Mouse (Mus musculus): ENCODE measurements around the gene Gast. TPM values are rescaled to one million over a fixed set of nuclear protein-coding genes. Genes with fewer than 3 reads are reported as not detected.

The Gast gene
- not detected in 2 replicates for polyA plus RNA-seq (2012; rRNA removed)
- not detected in 2 replicates for polyA plus RNA-seq (2014; fragmentation: Nextera tagmentation; extraction: Ambion mirVana)

- Histone ChIP-seq H3K4me1 (replicated peaks; ENCODE audit: control insufficient read depth in 2 of 2, insufficient read depth in 2 of 2, low read length in 1 of 2) (no peaks in the 10 kb centered on the region), H3K4me3 (ENCODE audit: insufficient read depth in 1 of 2, low read depth in 2 of 2, low read length in 2 of 2) (no peak within 1 kb of the TSS), H3K4me2 (ENCODE audit: low read depth) (no peak within 1 kb of the TSS), H3K36me3 (replicated peaks; ENCODE audit: control insufficient read depth, insufficient read depth, low read depth) (no peaks in the 10 kb centered on the region), H3K27me3 (ENCODE audit: control insufficient read depth, insufficient read depth, low read length) (no peaks in the 10 kb centered on the region), H3K9ac (replicated peaks) (no peak within 1 kb of the TSS), H3K9me3 (ENCODE audit: control insufficient read depth, low read length) (no peaks in the 10 kb centered on the region), H3K27ac (no peak within 1 kb of the TSS)
- no peak for ATAC-seq (ENCODE audit: insufficient read depth)
- TF ChIP-seq CTCF (IDR thresholded peaks at IDR 0.05; ENCODE audit: low read depth) (no peak), EP300 (IDR thresholded peaks at IDR 0.05; ENCODE audit: low read depth) (no peak)
- 59% methylated on average over 6 of the region's 6 CpGs for whole genome bisulfite sequencing (ENCODE audit: insufficient replicate concordance)
- no peak for DNase-seq (ENCODE audit: low read depth in 3 of 3, low spot score in 3 of 3)
These were observed at the start of gene Gast for GRCm38 (mm10) chr11:100333944-100334457. Gene Gast (plus strand): TSS chr11:100334407.

GRCm38 (mm10) chr11:100284988-100285387, 49.2 kb upstream of the Gast start:
- H3K9ac ChIP-seq (replicated peaks), result no peak overlapping the region
- ATAC-seq (ENCODE audit: insufficient read depth), result no peak
- no peaks in the 10 kb centered on the region for H3K4me1 ChIP-seq (replicated peaks; ENCODE audit: control insufficient read depth in 2 of 2, insufficient read depth in 2 of 2, low read length in 1 of 2)
- WGBS (ENCODE audit: insufficient replicate concordance), result 59% methylated on average over 4 of the region's 4 CpGs
- TF ChIP-seq CTCF (IDR thresholded peaks at IDR 0.05; ENCODE audit: low read depth) (no peak), EP300 (IDR thresholded peaks at IDR 0.05; ENCODE audit: low read depth) (no peak)
- no peak overlapping the region for H3K4me2 ChIP-seq (ENCODE audit: low read depth)
- H3K9me3 ChIP-seq (ENCODE audit: control insufficient read depth, low read length), result no peaks in the 10 kb centered on the region
- H3K4me3 ChIP-seq (ENCODE audit: insufficient read depth in 1 of 2, low read depth in 2 of 2, low read length in 2 of 2), result no peak overlapping the region
- H3K27me3 ChIP-seq (ENCODE audit: control insufficient read depth, insufficient read depth, low read length), result no peaks in the 10 kb centered on the region
- no peak for DNase-seq (ENCODE audit: low read depth in 3 of 3, low spot score in 3 of 3)
- no peak overlapping the region for H3K27ac ChIP-seq
- no peaks in the 10 kb centered on the region for H3K36me3 ChIP-seq (replicated peaks; ENCODE audit: control insufficient read depth, insufficient read depth, low read depth)

GRCm38 (mm10) chr11:100287024-100287423, 47.2 kb upstream of the Gast start:
- TF ChIP-seq EP300 (IDR thresholded peaks at IDR 0.05; ENCODE audit: low read depth) (no peak), CTCF (IDR thresholded peaks at IDR 0.05; ENCODE audit: low read depth) (no peak)
- Histone ChIP-seq H3K4me2 (ENCODE audit: low read depth) (no peak overlapping the region), H3K4me3 (ENCODE audit: insufficient read depth in 1 of 2, low read depth in 2 of 2, low read length in 2 of 2) (no peak overlapping the region), H3K27me3 (ENCODE audit: control insufficient read depth, insufficient read depth, low read length) (no peaks in the 10 kb centered on the region), H3K9ac (replicated peaks) (no peak overlapping the region), H3K9me3 (ENCODE audit: control insufficient read depth, low read length) (no peaks in the 10 kb centered on the region), H3K36me3 (replicated peaks; ENCODE audit: control insufficient read depth, insufficient read depth, low read depth) (no peaks in the 10 kb centered on the region), H3K27ac (no peak overlapping the region), H3K4me1 (replicated peaks; ENCODE audit: control insufficient read depth in 2 of 2, insufficient read depth in 2 of 2, low read length in 1 of 2) (no peaks in the 10 kb centered on the region)
- 43% methylated on average over 10 of the region's 10 CpGs for WGBS (ENCODE audit: insufficient replicate concordance)
- DNase-seq (ENCODE audit: low read depth in 3 of 3, low spot score in 3 of 3) (no peak), ATAC-seq (ENCODE audit: insufficient read depth) (no peak)

GRCm38 (mm10) chr11:100288942-100289341, 45.3 kb upstream of the Gast start:
- Histone ChIP-seq H3K36me3 (replicated peaks; ENCODE audit: control insufficient read depth, insufficient read depth, low read depth) (no peaks in the 10 kb centered on the region), H3K27ac (no peak overlapping the region)
- no peak for DNase-seq (ENCODE audit: low read depth in 3 of 3, low spot score in 3 of 3)

GRCm38 (mm10) chr11:100290235-100290634, 44.0 kb upstream of the Gast start:
- no peak for TF ChIP-seq EP300 (IDR thresholded peaks at IDR 0.05; ENCODE audit: low read depth)
- no peak for TF ChIP-seq CTCF (IDR thresholded peaks at IDR 0.05; ENCODE audit: low read depth)
- H3K27ac ChIP-seq, result no peak overlapping the region
- H3K36me3 ChIP-seq (replicated peaks; ENCODE audit: control insufficient read depth, insufficient read depth, low read depth), result no peaks in the 10 kb centered on the region
- no peak overlapping the region for H3K4me3 ChIP-seq (ENCODE audit: insufficient read depth in 1 of 2, low read depth in 2 of 2, low read length in 2 of 2)
- H3K4me2 ChIP-seq (ENCODE audit: low read depth), result no peak overlapping the region
- whole genome bisulfite sequencing (ENCODE audit: insufficient replicate concordance), result 34% methylated on average over 5 of the region's 5 CpGs
- DNase-seq (ENCODE audit: low read depth in 3 of 3, low spot score in 3 of 3) (no peak), ATAC-seq (ENCODE audit: insufficient read depth) (no peak)
- H3K9me3 ChIP-seq (ENCODE audit: control insufficient read depth, low read length), result no peaks in the 10 kb centered on the region
- no peaks in the 10 kb centered on the region for H3K27me3 ChIP-seq (ENCODE audit: control insufficient read depth, insufficient read depth, low read length)
- H3K9ac ChIP-seq (replicated peaks), result no peak overlapping the region
- H3K4me1 ChIP-seq (replicated peaks; ENCODE audit: control insufficient read depth in 2 of 2, insufficient read depth in 2 of 2, low read length in 1 of 2), result no peaks in the 10 kb centered on the region

More at GRCm38 (mm10) chr11:100288942-100289341, 45.3 kb upstream of the Gast start:
- Histone ChIP-seq H3K9ac (replicated peaks) (no peak overlapping the region), H3K9me3 (ENCODE audit: control insufficient read depth, low read length) (no peaks in the 10 kb centered on the region), H3K4me2 (ENCODE audit: low read depth) (no peak overlapping the region), H3K27me3 (ENCODE audit: control insufficient read depth, insufficient read depth, low read length) (no peaks in the 10 kb centered on the region), H3K4me1 (replicated peaks; ENCODE audit: control insufficient read depth in 2 of 2, insufficient read depth in 2 of 2, low read length in 1 of 2) (no peaks in the 10 kb centered on the region), H3K4me3 (ENCODE audit: insufficient read depth in 1 of 2, low read depth in 2 of 2, low read length in 2 of 2) (no peak overlapping the region)
- ATAC-seq (ENCODE audit: insufficient read depth), result no peak
- 72% methylated on average over 6 of the region's 6 CpGs for WGBS (ENCODE audit: insufficient replicate concordance)
- TF ChIP-seq EP300 (IDR thresholded peaks at IDR 0.05; ENCODE audit: low read depth), result no peak
- TF ChIP-seq CTCF (IDR thresholded peaks at IDR 0.05; ENCODE audit: low read depth), result no peak
